Mouse (Mus musculus) adrenal gland (tissue): ENCODE data around the gene Mgst3.

Experiments used
- intact Hi-C: fragments of 180-260 bp; cut with DNase I; formaldehyde crosslinking; loops from one replicate; pipeline ENCODE4 v1.15.1; 2025
- long read RNA-seq, 2 experiments: library from polyadenylated mRNA; unstranded; transcript quantifications; one replicate each; pipeline ENCODE4 v2.0.0; 2020; ENCODE audit warnings: borderline replicate concordance in 1 of 2; ENCODE audit not compliant: insufficient replicate concordance in 1 of 2

The Mgst3 gene
- long read RNA-seq, experiment 1, transcript Mgst3-201 (6 exons, 1,097 nt), result major isoform, 163 of 179 reads
- long read RNA-seq, experiment 1, partial matches to known transcripts, result 3 of 179 reads
- long read RNA-seq, experiment 1, other reads (novel, unspliced or antisense), result 13 of 179 reads
- long read RNA-seq, experiment 2, transcript Mgst3-201 (6 exons, 1,097 nt), result major isoform, 107 of 113 reads
- long read RNA-seq, experiment 2, partial matches to known transcripts, result 2 of 113 reads
- long read RNA-seq, experiment 2, other reads (novel, unspliced or antisense), result 4 of 113 reads

DNA sequence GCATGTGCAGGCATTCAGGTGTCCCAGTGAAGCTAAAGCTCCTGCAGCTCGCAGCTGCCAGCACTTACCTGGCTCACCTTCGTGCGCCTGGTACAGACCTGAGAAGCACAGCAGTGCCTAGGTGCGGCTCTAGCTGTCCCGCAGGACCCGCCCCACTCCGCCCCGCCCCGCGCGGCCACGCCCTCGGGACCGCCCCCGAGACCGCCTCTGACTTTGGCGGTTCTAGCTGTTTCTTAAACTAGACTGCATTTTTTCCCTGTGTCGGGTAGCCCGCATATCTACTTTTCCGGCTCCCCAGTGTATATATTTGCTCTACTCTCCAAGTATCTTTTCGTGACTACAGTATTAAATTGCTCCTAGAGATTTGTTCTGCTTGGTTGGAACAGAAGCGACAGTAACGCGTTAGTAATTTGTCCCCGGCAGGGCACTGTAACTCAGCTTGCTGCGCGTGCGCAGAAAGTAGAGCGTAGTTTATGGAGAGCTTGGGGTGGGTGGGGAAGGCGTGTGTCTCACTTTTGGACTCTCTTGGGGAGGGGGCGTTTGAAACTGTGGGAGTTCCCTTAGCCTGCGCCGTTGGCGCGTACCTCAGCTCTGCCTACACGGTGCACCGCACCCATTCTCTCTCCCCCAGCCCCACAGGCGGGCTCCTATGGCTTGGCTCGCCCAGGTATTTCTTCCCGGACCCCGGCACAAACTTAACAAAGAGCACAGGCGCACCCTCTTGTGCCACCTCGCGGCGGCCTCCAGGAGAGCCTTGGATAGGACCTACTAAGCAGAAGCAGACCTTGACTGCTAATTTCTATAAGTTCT is at the start of gene Mgst3:
Gene Mgst3, minus strand, starts transcription at position 159 of the 810 bp plus-strand sequence.
- intact Hi-C loops, result no loop called here

DNA sequence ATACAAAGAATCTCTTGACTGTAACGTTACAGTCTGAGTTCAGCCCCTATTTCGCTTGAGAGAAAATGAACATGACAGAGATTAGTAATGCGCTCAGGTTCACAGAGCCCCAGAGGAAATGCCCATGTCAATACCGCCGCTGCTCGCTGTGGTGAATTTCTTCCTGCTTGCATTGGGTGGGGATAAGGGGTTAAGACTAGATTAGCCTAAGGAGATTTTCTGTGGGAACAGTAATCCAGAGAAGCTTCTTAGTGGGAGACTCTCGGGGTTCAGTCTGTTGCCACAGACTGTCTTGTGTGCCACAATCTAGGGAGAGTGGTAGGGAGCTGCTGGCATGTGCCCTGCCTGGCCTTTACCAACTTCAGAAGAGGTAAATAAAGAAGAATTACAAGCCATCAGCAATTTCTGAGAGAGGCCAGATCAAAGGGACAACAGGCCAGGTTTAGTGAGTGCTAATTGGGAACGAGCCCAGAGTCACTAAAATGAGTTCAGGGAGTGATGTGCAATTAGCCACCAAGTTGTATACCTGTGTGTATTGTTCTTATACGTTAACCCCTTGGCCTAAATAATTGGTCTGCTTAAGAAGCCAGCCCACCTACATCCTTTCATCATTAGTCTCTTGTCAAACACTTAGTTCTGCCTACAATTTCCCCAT is 44.7 kb upstream of the Mgst3 start:
- intact Hi-C loops, result no loop called here

DNA sequence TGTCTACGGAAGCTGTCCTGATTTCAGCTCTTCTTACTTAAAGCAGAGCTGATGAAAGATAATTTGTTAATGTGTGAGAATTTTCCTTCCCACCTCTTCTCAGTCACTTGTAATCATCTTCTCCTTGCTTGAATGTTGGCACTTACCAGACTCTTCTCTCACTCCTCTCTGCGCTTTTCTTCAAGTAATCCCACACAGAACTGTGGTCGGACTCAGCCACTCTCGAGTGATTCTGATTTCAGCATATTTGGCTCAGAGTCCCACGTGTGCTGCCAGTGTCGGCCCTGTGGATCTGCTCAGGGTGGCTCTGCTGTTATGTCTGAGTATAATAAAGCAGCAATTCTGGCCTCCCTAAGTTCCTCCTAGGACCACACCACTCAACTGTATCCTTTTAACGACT is 43.5 kb upstream of the Mgst3 start:
- intact Hi-C loops, result no loop called here

DNA sequence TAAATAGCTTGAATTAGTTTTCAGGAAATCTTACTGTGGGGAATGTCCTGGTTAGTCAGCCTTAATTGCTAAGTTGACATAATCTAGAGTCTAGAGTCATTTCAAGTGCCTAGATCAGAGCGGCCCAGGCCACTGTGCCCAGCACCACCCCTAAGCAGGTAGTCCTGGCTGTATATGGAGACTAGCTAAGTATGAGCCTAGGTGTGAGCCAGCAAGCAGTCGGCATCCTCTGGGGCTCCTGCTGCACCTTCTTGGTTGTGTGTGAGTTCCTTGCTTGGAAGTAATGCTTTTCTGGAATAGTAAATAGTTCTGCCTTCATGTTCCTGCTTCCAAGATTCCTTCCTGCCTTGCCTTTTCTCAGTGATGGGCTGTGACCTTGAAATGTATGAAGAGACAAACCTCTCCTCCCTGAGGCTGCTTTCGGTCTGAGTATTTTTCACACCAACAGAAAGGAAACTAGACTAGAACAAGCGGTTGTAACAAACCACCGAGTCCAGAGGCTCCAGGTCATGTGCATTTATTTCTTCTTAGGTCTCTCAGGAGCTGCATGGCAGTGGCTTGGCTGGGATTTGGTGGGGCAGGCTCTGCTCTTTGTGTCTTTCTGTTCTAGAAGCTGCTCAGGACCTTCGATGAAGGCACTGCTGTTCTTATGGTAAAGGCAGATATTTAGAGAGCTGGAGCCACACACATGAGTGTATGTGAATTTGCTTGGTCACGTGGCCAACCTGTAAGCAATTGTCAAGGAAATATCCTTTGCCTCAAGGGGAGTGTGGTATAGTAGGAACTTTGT is 42.7 kb upstream of the Mgst3 start:
- intact Hi-C loops, result no loop called here

DNA sequence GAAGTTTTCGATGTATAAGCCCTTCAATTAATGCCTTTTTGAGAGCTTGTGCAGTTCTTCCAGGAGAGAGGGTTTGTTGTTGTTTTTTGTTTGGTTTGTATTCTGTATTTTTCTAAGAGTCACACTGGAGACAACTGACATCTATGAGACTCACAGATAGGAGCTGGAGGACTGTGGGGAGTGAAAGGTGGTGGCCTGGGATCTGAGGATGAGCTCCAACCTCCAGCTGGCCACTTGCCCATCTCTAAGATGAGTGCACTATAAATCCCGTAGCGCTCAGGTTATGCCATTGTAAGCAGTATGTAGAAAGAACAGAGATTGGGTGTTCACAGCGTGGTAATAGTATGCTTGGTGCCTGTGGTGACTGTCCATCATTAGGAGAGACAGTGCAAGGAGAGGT is 41.3 kb upstream of the Mgst3 start:
- intact Hi-C loops, result no loop called here

DNA sequence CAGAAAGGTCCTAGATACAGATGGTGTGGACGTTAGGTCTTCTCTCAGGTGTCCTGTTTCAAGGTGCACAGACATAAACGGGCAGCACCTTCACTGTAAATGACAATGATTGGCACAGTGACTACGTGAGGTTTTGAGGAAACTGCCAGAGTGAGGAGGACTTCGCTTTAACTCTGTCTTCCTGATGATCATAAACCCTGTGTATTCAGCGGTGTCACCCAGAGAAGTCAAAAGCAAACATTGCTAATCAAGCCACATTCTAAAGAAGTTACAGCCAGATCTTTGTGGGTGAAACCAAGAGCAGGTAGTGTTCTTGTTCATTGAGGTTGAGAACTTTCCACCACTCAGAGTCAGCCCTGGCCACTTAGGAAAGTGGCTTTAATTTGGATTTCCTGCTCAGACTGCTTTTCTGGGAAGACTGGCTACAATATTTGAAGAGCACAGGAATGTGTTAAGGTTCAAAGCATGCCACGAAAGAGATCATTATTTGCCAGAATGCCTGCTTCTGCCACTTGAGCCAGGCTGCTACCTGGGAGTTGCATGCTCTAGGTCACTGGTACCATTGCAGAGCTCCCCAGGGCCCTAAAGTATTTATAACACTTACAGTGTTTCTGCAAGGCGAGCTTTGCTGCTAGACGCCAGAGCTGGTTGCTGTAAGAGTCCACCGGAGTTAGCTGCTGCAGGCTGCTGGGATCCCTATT is 37.5 kb upstream of the Mgst3 start:
- intact Hi-C loops, result no loop called here

DNA sequence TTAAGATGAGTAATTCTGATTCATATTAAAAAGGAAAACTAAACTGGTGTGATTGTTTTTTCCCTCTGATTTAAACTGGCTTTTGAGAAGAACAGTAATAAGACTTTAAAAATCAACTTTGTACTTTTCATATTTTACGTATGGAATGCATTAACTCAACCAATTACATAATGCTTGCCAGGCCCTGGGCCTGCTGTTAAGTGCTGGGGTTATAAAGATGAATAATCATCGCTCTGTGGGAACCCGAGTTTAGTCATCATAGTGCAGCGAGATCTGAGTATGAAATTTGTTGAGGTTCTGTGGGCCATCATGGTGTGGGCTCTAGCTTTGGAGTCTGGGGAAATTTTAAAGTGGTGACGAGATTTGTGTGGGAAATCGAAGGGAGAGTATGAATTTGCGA is 33.0 kb upstream of the Mgst3 start:
- intact Hi-C loops, result no loop called here

DNA sequence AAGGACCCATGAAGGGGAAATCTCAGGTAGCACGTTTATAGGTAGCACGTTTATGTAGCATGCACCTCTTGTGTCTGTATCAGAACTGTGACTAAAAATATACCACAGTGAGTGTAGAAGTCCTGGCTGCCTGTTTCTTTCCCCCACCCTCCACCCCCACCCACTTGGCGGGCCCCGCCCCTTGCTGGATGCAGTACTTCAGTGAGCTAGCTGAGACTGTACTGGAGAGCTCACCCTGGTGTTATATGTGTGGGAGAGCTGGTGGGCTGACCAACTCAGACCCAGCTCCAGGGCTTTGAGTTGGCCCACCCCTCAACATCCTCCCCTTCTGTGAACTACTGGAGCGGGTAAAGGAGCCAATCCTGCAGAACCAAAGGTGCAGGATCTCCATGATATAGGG is 31.9 kb upstream of the Mgst3 start:
- intact Hi-C loops, result no loop called here

DNA sequence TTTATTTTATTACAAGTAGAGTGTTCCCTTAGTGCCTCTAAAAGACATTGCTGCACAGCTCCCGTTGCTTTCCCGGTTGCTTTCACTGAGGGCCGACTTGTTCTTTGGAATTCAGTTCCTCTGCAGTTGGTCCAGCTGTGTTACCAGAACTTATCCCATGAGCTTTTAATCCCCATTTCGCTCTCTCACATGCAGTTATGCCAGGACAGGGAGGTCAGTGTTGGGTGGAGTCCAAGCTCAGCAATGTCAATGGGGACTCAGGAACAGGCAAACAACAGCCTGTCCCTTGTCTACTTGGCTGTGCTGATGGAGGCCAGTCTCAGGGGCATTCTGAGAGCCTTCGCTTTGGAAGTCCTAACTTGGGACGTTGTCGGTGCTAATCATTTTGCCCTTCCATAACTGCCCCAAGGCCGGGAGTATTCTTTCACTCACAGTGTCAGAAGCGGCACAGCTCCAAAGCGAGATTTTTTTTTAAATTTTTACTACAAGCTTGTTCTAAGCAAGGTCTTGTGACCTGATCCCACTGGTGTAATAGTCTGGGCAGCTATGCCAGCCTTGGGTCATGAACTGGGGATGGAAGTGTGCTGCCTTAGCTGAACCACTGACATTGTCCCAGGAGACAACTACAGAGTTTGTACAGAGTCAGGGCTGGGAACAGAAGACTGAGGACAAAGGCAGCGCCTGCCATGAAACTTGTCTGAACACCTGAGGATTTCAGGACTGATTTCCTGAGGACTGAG is 29.0 kb upstream of the Mgst3 start:
- intact Hi-C loops, result no loop called here

DNA sequence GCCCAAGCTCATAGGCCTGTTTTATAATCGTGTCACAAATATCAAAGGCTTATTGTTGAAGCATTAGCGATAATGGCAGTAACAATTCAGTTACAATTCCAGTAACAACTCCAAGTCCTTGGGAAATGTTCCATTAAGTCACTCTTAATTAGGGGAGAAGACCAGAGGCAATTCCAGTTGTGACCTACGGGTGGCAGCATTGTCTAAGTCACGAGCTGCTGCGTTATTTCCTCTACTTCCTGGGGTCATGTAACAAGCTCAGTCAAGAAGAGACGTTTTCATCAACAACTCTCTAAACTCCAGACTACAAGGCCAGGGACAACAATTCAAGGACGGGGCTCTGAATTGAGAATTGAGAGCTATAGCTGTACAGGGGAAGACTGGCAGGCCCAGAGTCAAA is 21.2 kb upstream of the Mgst3 start:
- intact Hi-C loops, result loop anchor here (2.0 to 10.0 kb wide), 2 partner anchors 222 to 370 kb away; no protein-coding TSS in a partner anchor

DNA sequence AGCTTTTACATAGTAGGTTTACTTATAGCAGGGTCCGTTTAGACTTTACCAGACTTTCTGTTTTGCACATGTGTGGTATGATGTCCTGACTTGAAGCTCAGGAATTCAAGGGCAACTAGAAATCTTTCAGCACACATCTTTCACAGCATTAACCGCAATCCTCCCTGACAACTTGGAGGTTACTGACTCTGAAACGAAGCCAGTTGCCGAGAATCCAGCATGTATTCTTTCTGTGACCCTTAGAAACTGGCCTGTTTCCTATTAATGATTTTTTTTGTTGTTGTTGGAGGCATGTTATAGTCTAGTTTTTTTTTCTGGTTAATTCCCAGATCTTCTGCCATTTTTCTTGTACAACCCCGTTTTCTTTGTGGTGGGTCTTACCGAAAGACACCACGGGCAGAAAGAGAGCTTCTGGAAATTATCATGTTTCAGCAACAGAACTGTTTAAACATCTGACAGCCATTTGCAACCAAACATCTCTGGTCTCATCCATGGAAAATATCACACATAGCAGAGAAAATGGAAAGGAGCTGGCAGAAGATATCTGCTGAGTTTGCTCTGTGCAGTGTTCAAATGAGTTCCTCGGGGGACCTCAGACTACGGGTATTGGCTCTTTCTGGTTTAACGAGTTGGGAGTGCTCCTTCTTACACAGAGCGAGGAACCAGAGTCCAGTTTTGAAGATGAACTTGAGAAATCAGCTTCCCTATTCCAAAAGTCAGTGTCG is 18.5 kb upstream of the Mgst3 start:
- intact Hi-C loops, result loop anchor here (10.0 kb wide), 1 partner anchor 373 kb away; no protein-coding TSS in a partner anchor

DNA sequence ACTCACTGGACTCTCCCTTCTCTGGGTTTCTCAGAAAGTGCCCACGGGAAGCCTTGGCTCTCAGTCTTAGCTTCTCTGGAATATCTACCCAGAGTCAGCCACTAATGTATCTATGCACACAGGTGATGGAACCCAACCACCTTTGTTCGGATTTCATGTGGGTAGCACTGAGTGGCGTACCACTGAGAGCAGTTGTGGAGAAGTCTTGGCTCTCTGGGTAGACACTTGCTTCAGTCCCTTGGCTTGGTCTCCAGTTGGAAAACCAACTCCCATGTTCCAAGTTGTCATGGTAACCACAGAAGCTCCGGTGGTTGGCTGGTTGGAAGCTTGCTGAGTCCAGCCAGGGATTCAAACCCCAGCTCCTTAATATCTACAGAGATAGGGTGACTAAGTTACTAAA is 16.0 kb upstream of the Mgst3 start:
- intact Hi-C loops, result no loop called here

DNA sequence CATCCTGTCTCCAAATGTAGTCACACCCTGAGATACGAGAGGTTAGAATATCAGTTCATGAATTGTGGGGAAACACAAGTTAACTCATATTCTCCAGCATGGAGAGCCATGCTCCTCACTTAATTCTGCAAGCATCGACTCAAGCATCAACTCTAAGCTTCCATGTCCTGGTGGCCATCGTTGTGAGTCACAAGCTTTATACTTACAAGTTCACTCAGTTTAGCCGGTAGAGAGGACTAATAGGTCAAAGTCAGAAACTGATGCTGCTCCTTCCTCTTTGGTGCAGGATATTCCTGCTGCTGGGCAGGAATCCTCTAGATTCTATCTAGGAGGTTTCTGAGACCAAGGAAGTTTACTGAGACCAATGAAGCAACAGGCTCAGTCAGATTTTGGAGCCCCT is 11.6 kb upstream of the Mgst3 start:
- intact Hi-C loops, result no loop called here

DNA sequence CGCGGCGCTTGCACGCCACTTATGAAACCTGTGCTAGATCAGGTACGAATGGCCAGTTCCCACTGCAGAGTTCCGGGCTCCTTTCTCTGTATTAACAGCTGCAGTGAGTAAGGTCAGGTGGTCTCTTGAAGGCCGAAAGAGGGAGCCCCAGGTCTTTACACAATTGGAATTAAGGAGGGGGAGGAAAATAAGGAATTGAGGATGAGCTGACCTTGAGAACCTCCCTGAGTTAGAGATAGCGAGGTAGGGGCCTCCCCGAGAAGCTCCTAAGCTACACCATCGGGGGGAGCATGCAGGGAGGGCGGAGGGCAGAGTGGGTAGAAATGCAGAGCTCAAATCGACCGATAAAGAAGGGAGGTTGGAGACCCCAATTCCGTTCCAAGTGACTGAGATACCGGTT is 360 bp downstream of the Mgst3 start:
- intact Hi-C loops, result no loop called here

DNA sequence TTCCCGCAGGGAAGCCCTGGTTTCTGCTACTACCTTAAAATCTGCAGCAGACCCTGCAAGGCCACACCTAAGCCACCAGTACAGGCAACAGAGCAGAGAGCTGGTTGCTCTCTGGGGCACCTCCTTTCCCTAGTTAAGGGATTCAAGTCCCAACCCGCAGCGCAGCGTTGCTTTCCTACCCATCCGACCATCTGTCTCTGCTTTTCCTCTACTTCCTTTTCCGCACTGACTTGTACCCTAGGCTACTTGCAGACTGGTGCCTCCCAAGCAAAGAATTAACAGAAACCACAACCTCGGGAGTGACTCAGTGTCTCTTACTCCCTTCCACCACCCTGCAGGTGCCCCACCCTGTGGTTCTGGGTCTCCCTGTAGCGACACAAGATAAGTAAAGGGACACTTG is 954 bp downstream of the Mgst3 start:
- intact Hi-C loops, result no loop called here

DNA sequence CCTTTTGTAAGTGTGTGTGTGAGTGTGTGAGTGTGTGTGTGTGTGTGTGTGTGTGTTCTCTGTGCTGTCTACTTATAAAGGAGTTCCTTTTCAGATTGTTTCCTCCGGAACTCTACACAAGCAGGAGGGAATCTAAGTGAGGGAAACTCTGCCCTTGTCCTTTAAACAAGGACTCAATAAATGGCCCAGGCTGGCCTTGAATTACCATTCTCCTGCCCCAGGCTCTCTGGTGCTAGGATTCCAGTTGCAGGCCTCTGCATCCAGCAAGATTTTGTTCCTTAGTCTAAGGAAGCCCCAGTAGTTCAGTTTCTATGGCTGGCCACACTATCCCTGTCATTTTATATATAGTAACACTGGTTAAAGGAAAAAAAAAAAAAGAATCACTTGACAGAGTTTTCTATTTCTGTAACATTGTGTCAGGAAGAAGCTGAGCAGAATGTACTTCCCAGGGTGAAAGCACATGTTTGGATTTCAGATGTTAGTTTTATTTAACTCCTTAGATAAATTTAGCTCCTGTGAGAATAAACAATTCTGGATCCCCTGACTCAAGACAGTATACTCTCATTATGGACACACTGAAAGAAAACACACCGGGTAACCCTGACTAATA is 1.5 kb downstream of the Mgst3 start:
- intact Hi-C loops, result no loop called here

DNA sequence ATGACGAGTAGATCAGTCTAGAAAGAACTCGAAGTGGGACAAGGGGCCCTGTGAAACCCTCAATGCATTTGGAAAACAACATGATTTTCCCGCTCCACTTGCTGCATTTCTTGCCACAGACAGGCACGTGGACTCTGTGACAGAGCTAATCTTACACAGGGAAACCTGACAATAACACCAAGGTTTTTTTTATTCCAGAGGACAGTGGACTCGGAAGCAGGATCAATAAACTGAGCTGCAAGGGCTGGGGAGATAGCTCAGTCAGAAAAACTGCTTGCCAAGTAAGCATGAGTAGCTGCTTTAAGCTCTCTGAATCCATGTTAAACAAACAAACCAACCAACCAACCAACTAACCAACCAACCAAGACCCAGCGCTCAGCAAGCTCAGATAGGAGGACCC is 2.4 kb downstream of the Mgst3 start:
- intact Hi-C loops, result no loop called here

DNA sequence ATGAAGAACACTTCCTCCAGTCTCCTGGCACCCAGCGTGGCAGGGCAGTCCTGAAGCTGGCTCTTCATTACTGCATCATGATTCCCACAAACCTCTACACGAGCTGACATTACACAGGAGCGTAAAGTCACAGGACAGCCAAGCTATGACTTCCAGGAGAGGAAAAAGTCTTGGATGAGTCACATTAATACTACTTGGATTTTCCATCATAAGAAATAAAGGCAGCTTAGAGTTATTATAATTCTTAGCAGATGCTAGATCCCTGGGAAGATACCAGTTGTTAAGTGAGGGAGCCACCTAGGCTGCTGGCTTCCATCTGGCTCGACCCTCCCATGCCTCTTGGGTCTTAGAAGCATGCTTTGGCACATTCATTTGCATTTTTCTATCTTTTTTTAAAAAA is 3.3 kb downstream of the Mgst3 start:
- intact Hi-C loops, result no loop called here

DNA sequence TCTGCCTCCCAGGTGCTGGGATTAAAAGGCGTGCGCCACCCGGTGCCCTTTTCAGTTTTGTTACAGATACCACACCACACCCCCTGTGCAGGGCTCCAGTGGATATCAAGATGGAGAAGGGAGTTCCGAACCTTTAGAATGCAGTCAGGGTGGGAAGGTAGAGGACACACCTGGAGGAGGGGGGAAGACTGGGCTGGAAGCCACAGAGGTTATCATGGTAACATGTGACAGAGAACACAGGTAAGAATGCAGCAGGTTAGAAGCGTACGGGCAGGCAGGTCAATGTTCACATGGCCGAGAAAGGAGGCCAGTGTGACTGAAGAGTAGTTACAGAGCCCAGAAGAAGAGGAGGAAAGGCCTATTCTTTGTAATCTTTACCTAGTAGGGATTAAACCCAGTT is 4.1 kb downstream of the Mgst3 start:
- intact Hi-C loops, result no loop called here
